Mouse (Mus musculus) G1E (cell line): ENCODE results near the gene Mef2a. TPM values are rescaled to one million over a fixed set of nuclear protein-coding genes. Genes with fewer than 3 reads are reported as not detected.

Experiments
- ATAC-seq: 2 replicates; pipeline ENCODE4 v1.8.0; 2016; ENCODE audit warnings: mild to moderate bottlenecking; ENCODE audit not compliant: insufficient number of reproducible peaks, poor library complexity, low FRiP score, severe bottlenecking; ENCODE audit errors: extremely low read depth
- DNase-seq: peaks from one replicate; pipeline ENCODE4 v3.0.0; 2012; ENCODE audit warnings: low spot score
- H3K27me3 ChIP-seq: 2 replicates; pipeline ENCODE4 v1.6.1; 2012; ENCODE audit warnings: mild to moderate bottlenecking, low read length, inconsistent platforms; ENCODE audit not compliant: insufficient read depth
- H3K36me3 ChIP-seq: replicated peaks from 2 replicates; pipeline ENCODE3; 2012; ENCODE audit warnings: mild to moderate bottlenecking, inconsistent platforms
- H3K4me1 ChIP-seq: 2 replicates; pipeline ENCODE4 v1.6.1; 2012; ENCODE audit warnings: low read depth, low read length, inconsistent platforms, mixed read lengths; ENCODE audit not compliant: insufficient read depth
- H3K4me3 ChIP-seq: 2 replicates; pipeline ENCODE4 v1.5.1; 2012; ENCODE audit warnings: low read depth, mild to moderate bottlenecking, inconsistent platforms, low read length, moderate library complexity, mixed read lengths
- H3K9me3 ChIP-seq: replicated peaks from 2 replicates; pipeline ENCODE4 v1.6.1; 2012; ENCODE audit warnings: inconsistent platforms
- CTCF ChIP-seq: IDR thresholded peaks from 2 replicates; pipeline ENCODE4 v1.5.1; 2012; ENCODE audit warnings: low read depth, low read length, inconsistent platforms, mixed read lengths
- GATA1 ChIP-seq: IDR thresholded peaks from 2 replicates; pipeline ENCODE4 v1.6.1; 2012; ENCODE audit warnings: borderline replicate concordance, low read length, inconsistent platforms, mixed read lengths
- GATA2 ChIP-seq: IDR thresholded peaks from 2 replicates; pipeline ENCODE4 v1.6.1; 2012; ENCODE audit warnings: low read depth, low read length, inconsistent platforms, borderline replicate concordance
- POLR2AphosphoS5 ChIP-seq: IDR thresholded peaks from 2 replicates; pipeline ENCODE4 v1.6.1; 2012; ENCODE audit warnings: low read depth, low read length, inconsistent platforms; ENCODE audit not compliant: insufficient replicate concordance
- TAL1 ChIP-seq: conservative IDR thresholded peaks from 2 replicates; pipeline ENCODE4 v1.6.1; 2012; ENCODE audit warnings: low read depth, low read length, inconsistent platforms, mixed read lengths
- polyA plus RNA-seq: library from polyadenylated mRNA; stranded (reverse); fragments of >175 nt; gene quantifications from 2 replicates; pipeline ENCODE4 v1.2.3, GENCODE M21; 2012
- total RNA-seq, 2 experiments: library from RNA; stranded (forward) in 1 of 2; stranded (reverse) in 1 of 2; fragments of 200-1000 nt in 1 of 2; fragments of >200 nt in 1 of 2; fragmentation: Nextera tagmentation in 1 of 2; gene quantifications; 2 replicates each; pipeline ENCODE4 v1.2.3; 2014 to 2017

Gene Mef2a
- total and polyA plus RNA-seq, 3 experiments: 3.8 to 53.3 (median 24.4) TPM

- H3K9me3 ChIP-seq: no peaks in the 10 kb centered on the region
- DNase-seq (no peak), ATAC-seq (no peak)
- no peaks in the 10 kb centered on the region for H3K4me1 ChIP-seq
- H3K27me3 ChIP-seq: no peaks in the 10 kb centered on the region
- TF ChIP-seq GATA2 (no peak), TAL1 (no peak), POLR2AphosphoS5 (no peak), CTCF (no peak), GATA1 (no peak)
- H3K36me3 ChIP-seq: peaks cover 14% of the 10 kb centered on the region
- H3K4me3 ChIP-seq: no peak overlapping the region
Measured at GRCm38 (mm10) chr7:67313200-67313599, 59.5 kb downstream of the Mef2a start.

GRCm38 (mm10) chr7:67310151-67310550 is 62.5 kb downstream of the Mef2a start:
- no peaks in the 10 kb centered on the region for H3K27me3 ChIP-seq
- no peak for ATAC-seq
- no peak for DNase-seq
- peaks cover 12% of the 10 kb centered on the region for H3K36me3 ChIP-seq
- H3K9me3 ChIP-seq: no peaks in the 10 kb centered on the region
- TF ChIP-seq GATA2 (no peak), CTCF (no peak), TAL1 (no peak), POLR2AphosphoS5 (no peak), GATA1 (no peak)
- H3K4me3 ChIP-seq: no peak overlapping the region
- no peaks in the 10 kb centered on the region for H3K4me1 ChIP-seq

GRCm38 (mm10) chr7:67308102-67308501 is 64.6 kb downstream of the Mef2a start:
- H3K4me3 ChIP-seq: no peak overlapping the region
- no peaks in the 10 kb centered on the region for H3K9me3 ChIP-seq
- no peaks in the 10 kb centered on the region for H3K4me1 ChIP-seq
- peaks cover 10% of the 10 kb centered on the region for H3K36me3 ChIP-seq
- no peak for TF ChIP-seq TAL1
- TF ChIP-seq POLR2AphosphoS5: no peak
- TF ChIP-seq GATA1: no peak
- TF ChIP-seq CTCF: no peak
- TF ChIP-seq GATA2: no peak
- DNase-seq (no peak), ATAC-seq (0 out of 2 replicates have a peak, but pooled peaks have one; percentile 4)
- H3K27me3 ChIP-seq: no peaks in the 10 kb centered on the region

GRCm38 (mm10) chr7:67307078-67307477 is 65.6 kb downstream of the Mef2a start:
- TF ChIP-seq GATA2: no peak
- TF ChIP-seq CTCF: no peak
- TF ChIP-seq GATA1: no peak
- TF ChIP-seq POLR2AphosphoS5: no peak
- no peak for TF ChIP-seq TAL1
- H3K36me3 ChIP-seq: peaks cover 8% of the 10 kb centered on the region
- no peak for DNase-seq
- no peak for ATAC-seq
- no peaks in the 10 kb centered on the region for H3K27me3 ChIP-seq
- H3K9me3 ChIP-seq: no peaks in the 10 kb centered on the region
- no peak overlapping the region for H3K4me3 ChIP-seq
- H3K4me1 ChIP-seq: no peaks in the 10 kb centered on the region

- Histone ChIP-seq H3K9me3 (no peaks in the 10 kb centered on the region), H3K4me3 (no peak overlapping the region), H3K27me3 (no peaks in the 10 kb centered on the region), H3K36me3 (peaks cover 2% of the 10 kb centered on the region), H3K4me1 (no peaks in the 10 kb centered on the region)
- ATAC-seq (no peak), DNase-seq (no peak)
- TF ChIP-seq CTCF: no peak
- no peak for TF ChIP-seq GATA2
- no peak for TF ChIP-seq GATA1
- no peak for TF ChIP-seq POLR2AphosphoS5
- TF ChIP-seq TAL1: no peak
Measured at GRCm38 (mm10) chr7:67304937-67305336, 67.7 kb downstream of the Mef2a start.

- DNase-seq (no peak), ATAC-seq (no peak)
- H3K36me3 ChIP-seq: no peaks in the 10 kb centered on the region
- no peaks in the 10 kb centered on the region for H3K27me3 ChIP-seq
- H3K9me3 ChIP-seq: no peaks in the 10 kb centered on the region
- H3K4me1 ChIP-seq: no peaks in the 10 kb centered on the region
- no peak for TF ChIP-seq GATA2
- TF ChIP-seq TAL1: no peak
- TF ChIP-seq CTCF: no peak
- no peak for TF ChIP-seq GATA1
- no peak for TF ChIP-seq POLR2AphosphoS5
- H3K4me3 ChIP-seq: no peak overlapping the region
Measured at GRCm38 (mm10) chr7:67296419-67296818, 76.2 kb downstream of the Mef2a start.

- Histone ChIP-seq H3K27me3 (no peaks in the 10 kb centered on the region), H3K4me1 (no peaks in the 10 kb centered on the region), H3K9me3 (no peaks in the 10 kb centered on the region), H3K36me3 (peaks cover 9% of the 10 kb centered on the region), H3K4me3 (no peak overlapping the region)
- no peak for DNase-seq
- TF ChIP-seq GATA1 (no peak), TAL1 (no peak), POLR2AphosphoS5 (no peak), GATA2 (no peak), CTCF (no peak)
- ATAC-seq: no peak
Measured at GRCm38 (mm10) chr7:67291356-67291755, 81.3 kb downstream of the Mef2a start.
